Mouse (Mus musculus): ENCODE results near the gene Arpc3. TPM values are rescaled to one million over a fixed set of nuclear protein-coding genes. Genes with fewer than 3 reads are reported as not detected.

Gene Arpc3
- 99.4 and 106 TPM in 2 replicates for polyA plus RNA-seq (2015; fragmentation: Nextera tagmentation; extraction: Ambion mirVana)

DNA sequence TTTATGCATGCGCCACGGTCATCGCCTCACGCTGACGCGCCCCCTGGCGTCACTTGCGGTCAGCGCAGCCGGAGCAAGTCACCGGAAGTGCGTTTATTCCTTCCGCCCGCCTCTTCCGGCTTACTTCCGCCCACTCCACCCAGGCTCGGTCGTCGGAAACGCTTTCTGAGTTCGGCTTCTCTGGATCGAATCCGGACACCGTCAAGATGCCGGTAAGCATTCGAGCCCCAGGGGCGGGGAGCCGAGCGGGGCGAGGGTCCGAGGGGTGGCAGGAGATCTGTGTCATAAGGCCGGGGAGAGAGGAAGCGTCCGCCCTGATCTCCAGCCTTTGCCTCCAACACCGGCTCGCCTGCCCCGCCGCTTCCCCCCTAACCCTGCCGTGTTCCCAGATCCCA is at the start of gene Arpc3:
TSS of gene Arpc3 (plus strand) at position 93 of the 395 bp plus-strand sequence.
- Histone ChIP-seq H3K27ac (no peak within 1 kb of the TSS), H3K4me2 (replicated peaks) (peak within 1 kb of the TSS; percentile 80), H3K4me3 (peak within 1 kb of the TSS; percentile 84), H3K4me1 (peaks cover 7% of the 10 kb centered on the region), H3K27me3 (no peaks in the 10 kb centered on the region), H3K9ac (peak within 1 kb of the TSS; percentile 87), H3K9me3 (no peaks in the 10 kb centered on the region), H3K36me3 (peaks cover 15% of the 10 kb centered on the region)
- under 1% methylated on average over 39 of the region's 39 CpGs for WGBS
- ATAC-seq (ENCODE audit: low FRiP score, low read depth), result peak; percentile 91

DNA sequence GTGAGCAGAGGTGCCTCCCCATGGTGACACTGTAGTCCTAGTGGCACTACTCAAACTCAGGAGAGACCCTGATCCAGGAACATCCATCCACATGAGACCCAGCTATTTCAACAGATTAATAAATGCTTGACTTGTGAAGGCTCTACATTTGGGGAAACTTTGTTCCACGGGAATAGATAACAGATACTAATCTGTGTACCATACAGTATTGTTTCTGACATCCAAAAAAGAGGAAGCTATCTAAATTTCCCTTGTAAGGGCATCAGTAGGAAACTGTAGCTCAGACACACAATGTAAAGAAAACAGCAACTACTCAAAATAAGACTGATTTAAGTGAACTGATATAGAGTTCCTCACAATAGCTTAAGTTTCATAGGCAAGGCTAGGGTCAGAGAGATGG is 48.8 kb upstream of the Arpc3 start:
- no peak for ATAC-seq (ENCODE audit: low FRiP score, low read depth)
- H3K4me1 ChIP-seq, result no peaks in the 10 kb centered on the region

DNA sequence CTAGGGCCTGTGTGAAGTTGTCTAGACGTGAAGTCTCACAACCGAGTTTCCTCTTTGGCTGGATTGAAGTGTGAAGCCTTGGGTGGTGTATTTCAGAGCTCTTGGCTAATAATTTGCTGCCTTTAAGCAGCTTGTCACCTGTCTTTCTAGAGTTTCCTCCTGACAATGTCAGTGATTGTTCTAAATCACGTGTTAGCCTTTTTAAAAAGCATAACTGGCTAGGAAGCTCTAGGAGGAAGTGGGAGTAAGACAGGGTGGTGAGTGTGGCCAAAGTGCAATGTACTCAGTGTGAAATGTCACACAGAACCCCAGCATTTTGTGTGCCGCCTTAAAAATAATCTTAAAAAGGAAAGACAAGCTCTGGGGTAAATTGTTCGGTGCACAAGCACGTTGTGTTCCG is 47.9 kb upstream of the Arpc3 start:
- Histone ChIP-seq H3K4me1 (no peaks in the 10 kb centered on the region), H3K4me3 (no peak overlapping the region), H3K9ac (no peak overlapping the region), H3K9me3 (no peaks in the 10 kb centered on the region), H3K27me3 (peaks cover 7% of the 10 kb centered on the region), H3K4me2 (replicated peaks) (no peak overlapping the region), H3K36me3 (no peaks in the 10 kb centered on the region), H3K27ac (no peak overlapping the region)
- 49% methylated on average over 7 of the region's 7 CpGs for WGBS
- ATAC-seq (ENCODE audit: low FRiP score, low read depth), result no peak

More for the DNA sequence above, 48.8 kb upstream of the Arpc3 start:
- Histone ChIP-seq H3K4me3 (no peak overlapping the region), H3K27ac (no peak overlapping the region), H3K4me2 (replicated peaks) (no peak overlapping the region), H3K27me3 (peaks cover 7% of the 10 kb centered on the region), H3K9me3 (no peaks in the 10 kb centered on the region), H3K9ac (no peak overlapping the region), H3K36me3 (no peaks in the 10 kb centered on the region)
- 88% methylated on average over 1 of the region's 1 CpGs for WGBS

DNA sequence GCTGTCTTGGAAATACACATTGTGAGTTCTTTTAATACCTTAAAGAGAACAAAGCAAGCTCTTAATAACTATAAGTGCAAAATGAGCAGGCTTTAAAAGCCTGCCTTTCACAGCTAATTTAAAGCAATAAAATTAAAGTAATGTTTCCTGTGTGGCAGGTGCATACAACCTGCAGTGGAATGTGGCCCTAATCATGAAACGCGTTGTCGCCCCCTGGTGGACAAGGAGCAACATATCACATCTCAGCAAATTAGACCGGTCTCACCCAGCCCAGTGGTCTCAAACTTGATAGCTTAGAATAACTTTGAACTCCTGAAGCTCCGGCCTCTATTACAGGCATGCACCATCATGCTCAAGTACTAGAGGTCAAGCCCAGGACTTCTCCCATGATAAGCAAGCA is 47.4 kb upstream of the Arpc3 start:
- no peak overlapping the region for H3K9ac ChIP-seq
- no peaks in the 10 kb centered on the region for H3K36me3 ChIP-seq
- no peak overlapping the region for H3K27ac ChIP-seq
- H3K27me3 ChIP-seq, result peaks cover 7% of the 10 kb centered on the region
- no peaks in the 10 kb centered on the region for H3K9me3 ChIP-seq
- ATAC-seq (ENCODE audit: low FRiP score, low read depth), result no peak
- WGBS, result 8% methylated on average over 5 of the region's 5 CpGs
- H3K4me1 ChIP-seq, result no peaks in the 10 kb centered on the region
- H3K4me2 ChIP-seq (replicated peaks), result no peak overlapping the region
- no peak overlapping the region for H3K4me3 ChIP-seq

DNA sequence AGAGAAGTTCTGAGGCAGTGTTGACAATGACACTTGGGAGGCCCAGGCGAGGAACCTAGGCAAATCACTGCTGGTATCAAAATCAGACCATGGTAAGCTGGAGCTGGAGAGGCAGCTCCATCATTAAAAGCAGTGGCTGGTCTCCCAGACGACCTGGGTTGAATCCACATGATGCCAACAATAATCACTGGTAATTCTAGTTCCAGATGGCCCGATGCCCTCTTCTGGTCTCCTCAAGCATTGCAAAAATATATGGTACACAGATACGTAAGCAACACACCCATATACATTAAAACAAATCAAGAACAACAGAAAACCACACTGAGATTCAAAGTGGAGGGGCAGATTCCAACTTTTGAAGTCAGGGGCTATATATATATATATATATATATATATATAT is 45.9 kb upstream of the Arpc3 start:
- no peak overlapping the region for H3K4me2 ChIP-seq (replicated peaks)
- H3K36me3 ChIP-seq, result no peaks in the 10 kb centered on the region
- peaks cover 7% of the 10 kb centered on the region for H3K27me3 ChIP-seq
- no peaks in the 10 kb centered on the region for H3K9me3 ChIP-seq
- no peak overlapping the region for H3K4me3 ChIP-seq
- no peak for ATAC-seq (ENCODE audit: low FRiP score, low read depth)
- no peak overlapping the region for H3K27ac ChIP-seq
- H3K4me1 ChIP-seq, result no peaks in the 10 kb centered on the region
- no peak overlapping the region for H3K9ac ChIP-seq
- 75% methylated on average over 4 of the region's 4 CpGs for WGBS

DNA sequence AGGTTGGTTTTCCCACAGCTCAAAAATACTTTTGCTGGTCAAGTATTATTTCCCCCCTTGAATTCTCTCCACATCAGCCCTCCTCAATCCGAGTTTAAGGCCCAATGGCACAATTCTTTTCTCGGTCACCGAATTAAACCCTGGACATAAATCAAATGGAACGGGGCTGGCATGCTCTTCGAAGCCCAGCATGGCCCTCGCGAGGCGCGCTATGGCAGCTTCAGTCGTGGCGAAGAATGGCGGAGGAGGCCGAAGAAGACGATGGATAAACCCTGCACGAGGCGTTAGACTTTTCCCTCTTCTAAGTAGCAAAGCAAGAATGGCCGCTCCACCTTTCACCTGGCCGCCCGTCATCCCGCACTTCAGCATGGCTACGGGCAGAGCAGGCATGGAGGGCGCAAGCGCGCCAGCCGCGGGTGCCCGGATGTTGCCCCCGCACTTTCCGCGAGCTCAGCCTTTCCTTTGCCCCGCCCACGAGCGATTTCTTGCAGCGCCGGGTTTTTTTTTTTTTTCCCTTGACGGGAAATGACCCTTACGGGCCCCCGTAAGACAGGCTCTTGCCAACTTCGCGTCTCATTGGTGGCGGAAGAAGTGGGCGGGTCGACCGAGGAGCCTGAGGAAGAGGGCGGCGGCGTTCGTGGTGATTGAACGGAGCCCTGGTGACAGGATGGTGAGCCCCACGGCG is 37.7 kb upstream of the Arpc3 start, which contains the start of the genes Rad9b and Vps29:
TSS of gene Rad9b (minus strand) at position 427 of the 685 bp plus-strand sequence.
TSS of gene Vps29 (plus strand) at position 563 of the 685 bp plus-strand sequence.
- under 1% methylated on average over 51 of the region's 51 CpGs for WGBS

DNA sequence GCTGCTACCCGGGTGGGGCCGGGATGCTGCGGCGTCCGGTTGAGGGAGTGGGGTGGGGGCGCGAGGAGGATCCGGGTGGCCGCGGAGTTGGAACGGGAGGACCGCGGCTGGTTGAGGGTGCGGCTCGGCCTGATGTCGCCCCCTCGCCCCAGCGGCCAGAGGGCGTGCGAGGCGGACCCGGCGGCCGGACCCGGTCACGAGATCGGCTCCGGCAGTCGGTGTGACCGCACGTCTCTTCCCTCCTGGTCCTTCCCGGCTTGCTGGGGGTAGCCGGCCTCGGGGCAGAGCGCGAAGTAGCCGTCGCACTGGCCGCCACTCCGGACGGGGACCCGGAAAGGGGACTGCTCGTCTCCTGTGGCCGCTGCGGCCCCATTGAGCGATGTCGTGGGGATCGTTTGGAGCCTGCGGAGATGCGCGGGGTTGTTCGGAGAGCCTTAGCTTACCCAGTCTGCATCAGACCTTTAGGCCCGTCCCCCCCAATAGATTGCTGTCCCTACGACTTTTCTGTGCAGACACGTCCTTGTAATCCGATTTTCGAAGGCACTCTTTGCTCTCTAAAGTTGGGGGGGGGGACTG is 37.1 kb upstream of the Arpc3 start:
- Histone ChIP-seq H3K27me3 (no peaks in the 10 kb centered on the region), H3K4me1 (peaks cover 12% of the 10 kb centered on the region), H3K4me3 (peak overlapping the region; percentile 98), H3K9ac (peak overlapping the region; percentile 92), H3K27ac (peak overlapping the region; percentile 44; the same call in 1 of the 2 replicates), H3K36me3 (peaks cover 18% of the 10 kb centered on the region; the same call in 1 of the 2 replicates), H3K9me3 (no peaks in the 10 kb centered on the region), H3K4me2 (replicated peaks) (peak overlapping the region; percentile 82)
- peak; percentile 70 for ATAC-seq (ENCODE audit: low FRiP score, low read depth)
- WGBS, result 0% methylated on average over 54 of the region's 57 CpGs

More for the DNA sequence above, 37.7 kb upstream of the Arpc3 start, which contains the start of the genes Rad9b and Vps29:
- Histone ChIP-seq H3K4me1 (peaks cover 12% of the 10 kb centered on the region), H3K27me3 (no peaks in the 10 kb centered on the region), H3K4me2 (replicated peaks) (peak within 1 kb of the TSS; percentile 82), H3K36me3 (peaks cover 15% of the 10 kb centered on the region; the same call in 1 of the 2 replicates), H3K4me3 (peak within 1 kb of the TSS; percentile 98), H3K9me3 (no peaks in the 10 kb centered on the region), H3K27ac (peak within 1 kb of the TSS; percentile 55; the same call in 1 of the 2 replicates), H3K9ac (peak within 1 kb of the TSS; percentile 92)
- peak; percentile 92 for ATAC-seq (ENCODE audit: low FRiP score, low read depth)

DNA sequence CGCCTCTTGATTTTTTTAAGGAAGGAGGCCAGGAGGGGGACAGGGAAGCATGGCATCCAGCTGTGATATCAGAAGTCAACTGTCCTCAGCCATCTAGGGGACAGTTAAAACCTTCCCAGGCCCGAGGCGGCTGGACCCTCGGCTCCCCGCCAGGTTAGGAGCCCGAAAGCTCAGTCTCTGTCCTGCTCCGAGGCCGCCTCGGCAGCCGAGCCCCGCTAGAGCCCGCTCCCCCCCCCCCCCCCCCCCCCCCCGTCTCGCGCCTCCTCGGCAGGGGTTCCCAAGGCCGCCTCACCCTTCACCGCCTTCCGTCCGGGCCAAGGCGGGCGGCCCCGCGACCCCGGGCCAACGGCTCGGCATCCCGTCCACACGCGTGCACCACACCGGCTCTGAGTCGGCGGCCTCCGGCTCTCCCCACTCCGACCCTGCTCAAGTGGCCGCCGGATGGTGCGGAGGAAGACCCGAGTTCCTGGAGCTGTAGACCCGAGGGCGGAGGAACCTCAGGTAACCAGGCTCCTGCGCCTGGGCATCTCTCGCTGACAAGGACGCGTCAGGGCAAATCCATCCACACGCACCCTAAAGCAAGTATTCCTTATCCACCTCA is 20.0 kb upstream of the Arpc3 start, which contains the start of gene Gpn3:
TSS of gene Gpn3 (plus strand) at position 286 of the 601 bp plus-strand sequence.
- peak; percentile 83 for ATAC-seq (ENCODE audit: low FRiP score, low read depth)
- H3K9me3 ChIP-seq, result no peaks in the 10 kb centered on the region
- peak within 1 kb of the TSS; percentile 86 for H3K9ac ChIP-seq
- H3K27me3 ChIP-seq, result no peaks in the 10 kb centered on the region
- peak within 1 kb of the TSS; percentile 75 for H3K4me2 ChIP-seq (replicated peaks)
- H3K4me1 ChIP-seq, result peaks cover 21% of the 10 kb centered on the region
- peak within 1 kb of the TSS; percentile 79 for H3K4me3 ChIP-seq
- H3K27ac ChIP-seq, result peak within 1 kb of the TSS; percentile 95
- peaks cover 52% of the 10 kb centered on the region for H3K36me3 ChIP-seq
- WGBS, result under 1% methylated on average over 37 of the region's 46 CpGs

DNA sequence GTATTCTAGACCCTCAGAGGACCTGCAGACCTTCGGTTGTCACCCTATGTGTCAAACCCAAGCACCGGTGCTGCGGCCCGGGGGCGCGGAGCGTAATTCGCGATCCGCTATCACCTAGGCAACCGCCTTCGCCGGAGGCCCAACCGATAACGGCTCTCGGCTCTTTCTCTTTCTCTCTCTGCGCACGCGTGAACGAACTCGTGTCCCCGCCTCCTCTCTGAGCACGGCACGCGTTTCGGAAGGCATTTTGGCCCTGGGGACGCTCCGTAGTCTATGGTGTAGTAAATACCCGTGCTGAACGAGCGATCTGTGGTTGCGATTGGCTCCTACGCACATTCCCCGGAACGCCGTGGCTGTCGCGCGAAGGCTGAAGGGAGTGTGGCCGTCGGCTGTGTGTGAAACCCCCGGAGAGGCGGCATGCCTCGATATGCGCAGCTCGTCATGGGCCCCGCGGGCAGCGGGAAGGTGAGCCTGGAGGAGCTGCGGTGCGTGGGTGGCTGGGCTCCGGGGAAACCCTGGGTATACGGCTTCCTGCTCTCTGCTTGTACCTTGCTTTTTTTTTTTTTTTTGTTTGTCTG is 19.4 kb upstream of the Arpc3 start, which contains the start of gene Fam216a:
TSS of gene Fam216a (minus strand) at position 173 of the 578 bp plus-strand sequence.
- peaks cover 21% of the 10 kb centered on the region for H3K4me1 ChIP-seq
- no peaks in the 10 kb centered on the region for H3K9me3 ChIP-seq
- H3K27ac ChIP-seq, result peak within 1 kb of the TSS; percentile 95
- WGBS, result under 1% methylated on average over 52 of the region's 53 CpGs
- H3K4me2 ChIP-seq (replicated peaks), result peak within 1 kb of the TSS; percentile 75
- H3K4me3 ChIP-seq, result peak within 1 kb of the TSS; percentile 79
- ATAC-seq (ENCODE audit: low FRiP score, low read depth), result peak; percentile 95
- H3K27me3 ChIP-seq, result no peaks in the 10 kb centered on the region
- peak within 1 kb of the TSS; percentile 86 for H3K9ac ChIP-seq
- peaks cover 52% of the 10 kb centered on the region for H3K36me3 ChIP-seq

DNA sequence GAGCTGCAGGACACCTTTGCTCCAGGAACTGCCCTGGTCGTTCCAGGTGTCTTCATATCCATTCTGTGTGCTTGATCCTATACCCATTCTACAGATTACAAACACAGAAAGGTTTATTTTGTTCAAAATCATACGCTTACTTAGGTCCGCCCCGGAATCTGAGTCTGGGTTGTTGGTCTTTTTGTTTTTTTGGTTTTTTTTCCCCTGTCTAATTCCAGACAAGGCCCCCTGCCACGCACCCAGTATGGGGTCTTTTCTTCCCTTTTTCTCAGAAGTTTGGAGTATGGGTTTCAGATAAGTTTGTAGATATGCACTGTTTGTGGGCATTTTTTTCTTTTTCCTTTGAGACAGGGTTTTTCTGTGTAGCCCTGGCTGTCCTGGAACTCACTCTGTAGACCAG is 18.8 kb upstream of the Arpc3 start:
- H3K27ac ChIP-seq, result peak overlapping the region; percentile 74; the same call in 1 of the 2 replicates
- H3K4me1 ChIP-seq, result peaks cover 21% of the 10 kb centered on the region
- H3K9me3 ChIP-seq, result no peaks in the 10 kb centered on the region
- WGBS, result 9% methylated on average over 5 of the region's 5 CpGs
- peaks cover 47% of the 10 kb centered on the region for H3K36me3 ChIP-seq
- peak overlapping the region; percentile 79 for H3K4me3 ChIP-seq
- no peak for ATAC-seq (ENCODE audit: low FRiP score, low read depth)
- H3K27me3 ChIP-seq, result no peaks in the 10 kb centered on the region
- H3K9ac ChIP-seq, result peak overlapping the region; percentile 80
- H3K4me2 ChIP-seq (replicated peaks), result peak overlapping the region; percentile 75

DNA sequence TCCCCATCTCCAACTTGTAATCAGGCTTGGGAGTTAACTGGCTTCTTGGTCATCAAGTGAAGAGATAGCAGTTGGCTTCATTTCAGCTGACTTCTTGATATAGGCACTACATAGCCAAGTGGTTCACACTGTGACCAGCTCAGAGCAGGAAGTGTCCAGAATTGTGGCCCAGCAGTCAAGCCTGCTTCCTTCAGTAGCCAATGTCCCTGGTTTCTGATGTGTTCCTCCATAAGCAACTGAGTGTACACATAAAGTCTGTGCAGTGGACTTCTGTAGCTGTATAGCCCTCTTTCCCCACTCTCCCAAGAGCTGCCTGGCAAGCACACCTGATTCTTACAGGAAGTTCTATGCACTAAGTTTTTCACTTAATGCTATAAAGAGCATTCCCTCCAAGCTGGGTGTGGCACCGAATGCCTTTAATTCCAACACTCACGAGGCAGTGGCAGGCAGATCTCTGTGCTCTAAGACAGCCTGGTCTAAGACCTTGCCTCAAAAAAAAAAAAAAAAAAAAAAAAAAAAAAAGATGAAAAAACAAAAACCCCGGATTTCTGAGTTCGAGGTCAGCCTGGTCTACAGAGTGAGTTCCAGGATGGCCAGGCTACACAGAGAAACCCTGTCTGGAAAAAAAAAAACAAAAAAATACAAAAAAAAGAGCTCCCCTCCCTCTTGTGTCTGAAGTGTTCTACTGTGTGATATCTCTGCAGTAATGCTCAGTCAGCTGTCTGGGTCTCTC is 14.4 kb upstream of the Arpc3 start:
- Histone ChIP-seq H3K36me3 (peaks cover 68% of the 10 kb centered on the region), H3K4me1 (peaks cover 12% of the 10 kb centered on the region), H3K4me2 (replicated peaks) (no peak overlapping the region), H3K27me3 (no peaks in the 10 kb centered on the region), H3K27ac (no peak overlapping the region), H3K9me3 (no peaks in the 10 kb centered on the region), H3K9ac (no peak overlapping the region), H3K4me3 (no peak overlapping the region)
- ATAC-seq (ENCODE audit: low FRiP score, low read depth), result no peak
- 93% methylated on average over 4 of the region's 4 CpGs for WGBS

Data from limb, embryonic 13.5 days (tissue).